Mouse (Mus musculus) heart, embryonic 12.5 days (tissue): ENCODE results near the gene P4ha1. TPM values are rescaled to one million over a fixed set of nuclear protein-coding genes. Genes with fewer than 3 reads are reported as not detected.

ENCODE experiments used
- ATAC-seq: fragments of 200-750 bp; cut with Nextera tagmentation; 2 replicates; pipeline ENCODE4 v1.8.0; 2017; ENCODE audit warnings: moderate TSS enrichment, moderate library complexity; ENCODE audit not compliant: insufficient number of reproducible peaks, low FRiP score
- H3K27ac ChIP-seq: fragments of 300-500 bp; sonication (generic); 2 replicates; pipeline ENCODE4 v1.5.1; 2016; ENCODE audit warnings: mild to moderate bottlenecking, moderate library complexity; ENCODE audit not compliant: poor library complexity, severe bottlenecking
- H3K27me3 ChIP-seq: fragments of 300-500 bp; sonication (generic); replicated peaks from 2 replicates; pipeline ENCODE4 v1.6.1; 2016; ENCODE audit warnings: mild to moderate bottlenecking, moderate library complexity
- H3K36me3 ChIP-seq: fragments of 300-500 bp; sonication (generic); 2 replicates; pipeline ENCODE4 v1.6.1; 2016; ENCODE audit warnings: mild to moderate bottlenecking, moderate library complexity
- H3K4me1 ChIP-seq: fragments of 300-500 bp; sonication (generic); replicated peaks from 2 replicates; pipeline ENCODE4 v1.6.1; 2016; ENCODE audit warnings: mild to moderate bottlenecking
- H3K4me2 ChIP-seq: fragments of 300-500 bp; sonication (generic); 2 replicates; pipeline ENCODE4 v1.6.1; 2016; ENCODE audit warnings: mild to moderate bottlenecking, moderate library complexity
- H3K4me3 ChIP-seq: fragments of 300-500 bp; sonication (generic); 2 replicates; pipeline ENCODE4 v1.5.1; 2016; ENCODE audit warnings: mild to moderate bottlenecking
- H3K9ac ChIP-seq: fragments of 300-500 bp; sonication (generic); 2 replicates; pipeline ENCODE4 v1.6.1; 2016; ENCODE audit warnings: mild to moderate bottlenecking, moderate library complexity
- H3K9me3 ChIP-seq: fragments of 300-500 bp; sonication (generic); replicated peaks from 2 replicates; pipeline ENCODE4 v1.6.1; 2016; ENCODE audit warnings: mild to moderate bottlenecking, moderate library complexity
- WGBS: fragments of 180-500 bp; shearing (Covaris S2); methylation state at CpG from one replicate; pipeline ENCODE4 v1.1.7; 2016; 5-methylcytosine and 5-hydroxymethylcytosine counted together
- polyA plus RNA-seq: library from polyadenylated mRNA; unstranded; fragments of >200 nt; fragmentation: Nextera tagmentation; extraction: Ambion mirVana; gene quantifications from 2 replicates; pipeline ENCODE4 v1.2.1, GENCODE M21; 2016

Gene P4ha1
- polyA plus RNA-seq, 1 experiment from 2014 or later, result 58.9 TPM

GRCm38 (mm10) chr10:59323488-59324161, 529 bp downstream of the P4ha1 start:
- Histone ChIP-seq H3K9ac (peak overlapping the region; percentile 92), H3K4me3 (peak overlapping the region; percentile 76), H3K9me3 (no peaks in the 10 kb centered on the region), H3K4me1 (peaks cover 8% of the 10 kb centered on the region), H3K4me2 (peak overlapping the region; percentile 76), H3K27ac (peak overlapping the region; percentile 97), H3K27me3 (no peaks in the 10 kb centered on the region), H3K36me3 (0 out of 2 replicates have a peak, but pooled peaks cover 1% of the 10 kb centered on the region)
- under 1% methylated on average over 48 of the region's 49 CpGs for WGBS
- ATAC-seq, result peak; percentile 83

GRCm38 (mm10) chr10:59324311-59325165, 1.4 kb downstream of the P4ha1 start:
- Histone ChIP-seq H3K36me3 (0 out of 2 replicates have a peak, but pooled peaks cover 4% of the 10 kb centered on the region), H3K4me3 (peak overlapping the region; percentile 76), H3K9ac (peak overlapping the region; percentile 92), H3K4me1 (peaks cover 8% of the 10 kb centered on the region), H3K27me3 (no peaks in the 10 kb centered on the region), H3K4me2 (peak overlapping the region; percentile 76), H3K9me3 (no peaks in the 10 kb centered on the region), H3K27ac (peak overlapping the region; percentile 97)
- no peak for ATAC-seq
- 12% methylated on average over 15 of the region's 15 CpGs for WGBS

- H3K27me3 ChIP-seq, result no peaks in the 10 kb centered on the region
Observed at GRCm38 (mm10) chr10:59326612-59327315, 3.7 kb downstream of the P4ha1 start.

GRCm38 (mm10) chr10:59327316-59327710, 4.2 kb downstream of the P4ha1 start:
- Histone ChIP-seq H3K4me3 (no peak overlapping the region), H3K27me3 (no peaks in the 10 kb centered on the region), H3K36me3 (0 out of 2 replicates have a peak, but pooled peaks cover 4% of the 10 kb centered on the region), H3K9ac (no peak overlapping the region), H3K27ac (no peak overlapping the region), H3K4me1 (peaks cover 15% of the 10 kb centered on the region), H3K9me3 (no peaks in the 10 kb centered on the region), H3K4me2 (no peak overlapping the region)
- ATAC-seq, result no peak
- WGBS, result 95% methylated on average over 3 of the region's 3 CpGs

More at GRCm38 (mm10) chr10:59326612-59327315, 3.7 kb downstream of the P4ha1 start:
- H3K9me3 ChIP-seq, result no peaks in the 10 kb centered on the region
- no peak overlapping the region for H3K27ac ChIP-seq
- H3K4me1 ChIP-seq, result peaks cover 17% of the 10 kb centered on the region
- ATAC-seq, result no peak
- no peak overlapping the region for H3K4me2 ChIP-seq
- no peak overlapping the region for H3K9ac ChIP-seq
- no peak overlapping the region for H3K4me3 ChIP-seq
- 0 out of 2 replicates have a peak, but pooled peaks cover 4% of the 10 kb centered on the region for H3K36me3 ChIP-seq
- WGBS, result 76% methylated on average over 8 of the region's 8 CpGs

GRCm38 (mm10) chr10:59331546-59332256, 8.6 kb downstream of the P4ha1 start:
- H3K4me3 ChIP-seq, result no peak overlapping the region
- H3K9ac ChIP-seq, result no peak overlapping the region
- H3K9me3 ChIP-seq, result no peaks in the 10 kb centered on the region
- no peaks in the 10 kb centered on the region for H3K27me3 ChIP-seq
- peaks cover 30% of the 10 kb centered on the region for H3K4me1 ChIP-seq
- no peak overlapping the region for H3K27ac ChIP-seq
- ATAC-seq, result no peak
- no peak overlapping the region for H3K4me2 ChIP-seq
- WGBS, result 72% methylated on average over 6 of the region's 6 CpGs
- H3K36me3 ChIP-seq, result 0 out of 2 replicates have a peak, but pooled peaks cover 4% of the 10 kb centered on the region

GRCm38 (mm10) chr10:59333400-59333799, 10.3 kb downstream of the P4ha1 start:
- no peak for ATAC-seq
- no peak overlapping the region for H3K4me3 ChIP-seq
- H3K27ac ChIP-seq, result no peak overlapping the region
- no peak overlapping the region for H3K9ac ChIP-seq
- peaks cover 30% of the 10 kb centered on the region for H3K4me1 ChIP-seq
- H3K4me2 ChIP-seq, result no peak overlapping the region
- 85% methylated on average over 4 of the region's 4 CpGs for WGBS
- no peaks in the 10 kb centered on the region for H3K27me3 ChIP-seq
- peaks cover 10% of the 10 kb centered on the region for H3K36me3 ChIP-seq
- no peaks in the 10 kb centered on the region for H3K9me3 ChIP-seq

GRCm38 (mm10) chr10:59334899-59335798, 12.1 kb downstream of the P4ha1 start:
- peak overlapping the region; percentile 74 for H3K27ac ChIP-seq
- H3K4me3 ChIP-seq, result no peak overlapping the region
- peaks cover 27% of the 10 kb centered on the region for H3K4me1 ChIP-seq
- WGBS, result 63% methylated on average over 4 of the region's 4 CpGs
- no peaks in the 10 kb centered on the region for H3K27me3 ChIP-seq
- H3K36me3 ChIP-seq, result peaks cover 18% of the 10 kb centered on the region
- no peaks in the 10 kb centered on the region for H3K9me3 ChIP-seq
- H3K4me2 ChIP-seq, result no peak overlapping the region
- H3K9ac ChIP-seq, result no peak overlapping the region; the same call in 1 of the 2 replicates
- ATAC-seq, result no peak

GRCm38 (mm10) chr10:59336124-59336523, 13.0 kb downstream of the P4ha1 start:
- ATAC-seq, result no peak
- Histone ChIP-seq H3K4me1 (peaks cover 21% of the 10 kb centered on the region), H3K27ac (no peak overlapping the region), H3K27me3 (no peaks in the 10 kb centered on the region), H3K4me3 (no peak overlapping the region), H3K36me3 (peaks cover 25% of the 10 kb centered on the region), H3K9me3 (no peaks in the 10 kb centered on the region), H3K4me2 (no peak overlapping the region), H3K9ac (no peak overlapping the region)
- WGBS, result 62% methylated on average over 2 of the region's 2 CpGs

- Histone ChIP-seq H3K4me1 (no peaks in the 10 kb centered on the region), H3K27ac (no peak overlapping the region), H3K9me3 (0 out of 2 replicates have a peak, but pooled peaks cover 4% of the 10 kb centered on the region), H3K9ac (no peak overlapping the region), H3K4me3 (no peak overlapping the region), H3K27me3 (no peaks in the 10 kb centered on the region), H3K4me2 (no peak overlapping the region), H3K36me3 (peaks cover 72% of the 10 kb centered on the region)
- 86% methylated on average over 2 of the region's 2 CpGs for WGBS
- ATAC-seq, result peak; percentile 69
Observed at GRCm38 (mm10) chr10:59346560-59346959, 23.5 kb downstream of the P4ha1 start.

GRCm38 (mm10) chr10:59348200-59348599, 25.1 kb downstream of the P4ha1 start:
- Histone ChIP-seq H3K4me1 (no peaks in the 10 kb centered on the region), H3K27ac (no peak overlapping the region), H3K27me3 (no peaks in the 10 kb centered on the region), H3K9ac (no peak overlapping the region), H3K36me3 (peaks cover 73% of the 10 kb centered on the region), H3K9me3 (0 out of 2 replicates have a peak, but pooled peaks cover 4% of the 10 kb centered on the region), H3K4me2 (no peak overlapping the region), H3K4me3 (no peak overlapping the region)
- ATAC-seq, result peak; percentile 87
- WGBS, result 68% methylated on average over 9 of the region's 9 CpGs
